Mouse (Mus musculus): ENCODE measurements at regions not wholly inside any gene's neighbourhood (a gene's known extent, or its start where the extent isn't known, plus 50 kb on each side); places are given as distances from the start of the nearest gene placed in this dataset.

DNA sequence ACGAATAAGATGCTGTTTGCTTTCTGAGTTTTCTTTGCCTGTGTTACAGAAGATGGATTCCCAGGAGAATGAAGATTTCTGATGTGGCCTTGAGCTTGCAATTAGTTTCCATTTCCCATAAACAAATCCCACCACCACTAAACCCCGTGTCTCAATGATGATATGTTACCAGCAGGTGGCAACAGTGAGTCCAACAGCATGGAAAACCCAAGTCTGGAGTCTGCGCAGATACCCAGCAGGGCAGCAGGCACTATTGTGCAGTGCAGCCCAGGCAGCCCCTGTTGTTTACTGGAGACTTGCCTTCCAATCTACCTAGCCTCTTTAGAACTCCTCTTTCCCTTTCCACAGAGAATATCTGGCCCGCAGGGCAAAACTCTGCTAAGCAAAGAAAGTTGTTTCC lies 62.7 kb downstream of the Bmp2 start:
- DNase-seq (ENCODE audit: low read depth): peak; percentile 6

DNA sequence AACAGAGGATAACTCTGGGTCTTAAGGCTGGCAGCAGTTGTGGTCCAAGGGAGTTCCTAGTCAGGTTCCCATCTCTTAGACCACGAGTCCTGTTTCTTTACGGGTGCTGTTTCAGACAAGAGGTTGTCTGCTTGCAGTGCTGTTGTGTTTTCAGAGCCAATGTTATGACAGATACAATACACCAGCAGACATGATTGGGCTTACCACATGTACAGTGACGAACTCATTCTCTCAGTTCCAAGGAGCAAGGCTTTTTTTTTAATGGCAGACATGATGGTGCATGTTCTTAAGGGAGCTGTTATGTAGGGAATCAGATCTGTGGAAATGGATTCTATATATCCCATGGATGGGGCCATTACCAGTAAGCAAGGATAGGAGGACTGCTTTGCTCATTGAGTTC lies 63.3 kb downstream of the Bmp2 start:
- no peak for DNase-seq (ENCODE audit: low read depth)

DNA sequence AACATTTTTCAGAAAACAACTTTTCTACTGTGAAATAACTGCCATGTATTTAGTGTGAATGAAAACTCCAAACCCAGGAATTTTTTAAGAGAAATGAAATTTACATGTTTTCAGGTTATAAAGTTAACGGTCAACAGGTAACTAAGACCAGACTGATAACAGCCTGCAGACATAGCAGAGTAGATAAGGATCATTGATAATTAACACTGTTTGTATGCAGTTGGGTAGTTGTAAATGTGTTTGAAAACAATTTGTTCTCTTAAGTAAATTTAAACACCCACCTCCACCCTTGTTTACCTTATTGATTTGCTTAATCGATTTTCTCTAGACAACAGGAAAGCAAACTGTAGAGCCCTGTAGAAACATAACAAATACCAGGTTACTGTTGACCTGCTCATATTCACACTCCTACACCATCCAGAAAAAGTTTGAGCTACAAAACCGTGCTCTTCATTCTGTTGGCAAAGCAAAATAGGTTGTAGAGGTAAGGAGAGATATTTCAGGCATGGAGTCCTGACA lies 65.4 kb downstream of the Bmp2 start:
- DNase-seq (ENCODE audit: low read depth): no peak

DNA sequence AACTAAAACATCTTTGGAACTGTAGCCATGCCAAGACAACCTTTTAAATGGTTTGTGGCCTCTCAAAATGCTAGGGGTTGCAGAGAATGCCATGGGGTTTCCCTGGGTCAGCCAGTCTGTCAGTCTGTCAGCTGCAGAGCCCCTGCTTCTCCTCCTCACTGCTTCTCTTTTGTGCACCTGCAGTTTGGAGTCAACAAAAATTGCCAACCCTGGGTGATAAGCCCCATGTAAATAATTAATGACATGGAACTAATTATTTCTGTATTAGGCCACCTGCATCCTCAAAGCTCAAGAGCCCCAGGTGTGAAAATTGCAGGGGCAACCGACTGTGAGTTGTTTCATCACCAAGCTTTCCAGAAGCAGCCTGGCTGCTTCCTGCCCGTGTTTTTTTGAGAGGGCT lies 70.6 kb downstream of the Bmp2 start:
- DNase-seq (ENCODE audit: low read depth): no peak

- no peak for DNase-seq (ENCODE audit: low read depth)
Observed at GRCm38 (mm10) chr2:133625542-133625941, 73.6 kb downstream of the Bmp2 start.

- no peak for DNase-seq (ENCODE audit: low read depth)
Observed at GRCm38 (mm10) chr2:133628874-133629273, 76.9 kb downstream of the Bmp2 start.

DNA sequence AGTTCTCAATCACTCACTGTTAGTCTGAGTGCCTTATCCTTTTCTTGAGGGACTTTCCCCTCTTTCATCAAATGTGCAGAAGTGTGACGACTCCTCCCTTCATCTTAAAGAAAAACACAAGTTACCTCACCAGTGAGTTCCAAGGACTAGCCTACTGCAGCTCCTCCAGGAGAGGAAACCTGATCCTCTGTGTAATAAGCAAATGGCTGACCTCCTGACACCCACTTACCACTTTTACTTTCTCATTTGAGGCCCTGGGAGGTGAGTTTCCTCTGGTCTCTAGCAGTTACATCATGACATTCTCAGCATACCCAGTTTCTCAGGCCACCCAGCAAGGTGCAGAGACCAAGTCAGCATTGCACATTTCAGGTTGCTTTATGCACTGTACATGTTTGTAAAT lies 83.5 kb downstream of the Bmp2 start:
- no peak for DNase-seq (ENCODE audit: low read depth)

DNA sequence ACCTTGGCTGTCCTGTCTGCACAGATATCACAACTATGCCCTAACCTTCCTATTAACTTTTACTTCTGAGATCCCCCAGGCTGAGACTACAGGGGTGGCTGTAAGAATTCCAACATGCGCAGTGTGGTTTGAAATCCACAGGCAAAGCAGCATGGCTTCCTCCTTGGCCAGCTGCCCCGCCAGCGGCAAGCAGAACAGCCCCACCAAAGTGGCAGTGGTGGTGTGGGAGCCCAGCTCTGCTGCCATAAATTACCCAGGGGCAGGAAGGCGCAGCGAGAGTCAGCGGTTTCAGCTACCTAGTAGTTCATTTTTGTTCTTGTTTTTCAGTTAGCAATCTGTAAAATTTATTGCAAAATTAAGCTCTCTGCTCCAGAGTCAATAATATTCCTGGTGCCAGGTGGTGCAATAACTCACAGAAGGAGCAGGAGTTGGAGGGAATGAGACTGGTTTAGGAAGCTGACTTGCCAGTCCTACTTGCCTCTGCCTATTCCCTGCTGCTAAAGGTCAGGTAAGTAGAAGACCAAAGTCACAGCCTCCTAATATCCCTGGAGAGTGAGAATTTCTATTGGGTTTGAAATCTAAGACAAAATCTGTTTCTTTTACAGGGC lies 98.0 kb downstream of the Bmp2 start:
- no peak for DNase-seq (ENCODE audit: low read depth)

- no peak for DNase-seq (ENCODE audit: low read depth)
Observed at GRCm38 (mm10) chr2:133666331-133667054, 114.5 kb downstream of the Bmp2 start.

DNA sequence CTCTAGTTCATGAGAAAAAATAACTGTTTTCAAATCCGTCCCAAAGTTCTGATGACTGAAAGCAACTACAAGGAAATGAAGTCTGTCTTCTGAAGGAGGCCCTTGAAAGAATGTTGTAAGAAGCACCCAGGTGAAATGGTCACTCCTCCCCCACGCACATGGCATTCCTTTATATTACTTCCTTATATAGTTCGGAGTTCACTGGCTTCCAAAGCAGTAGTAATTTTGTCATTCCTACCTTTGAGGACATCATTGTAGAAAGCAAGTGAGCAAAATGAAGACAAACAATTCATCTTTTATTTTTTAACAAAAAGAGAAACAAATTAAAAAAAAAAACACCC lies 115.1 kb downstream of the Bmp2 start:
- DNase-seq (ENCODE audit: low read depth): no peak

GRCm38 (mm10) chr2:133669821-133670220 lies 117.9 kb downstream of the Bmp2 start:
- no peak for DNase-seq (ENCODE audit: low read depth)

DNA sequence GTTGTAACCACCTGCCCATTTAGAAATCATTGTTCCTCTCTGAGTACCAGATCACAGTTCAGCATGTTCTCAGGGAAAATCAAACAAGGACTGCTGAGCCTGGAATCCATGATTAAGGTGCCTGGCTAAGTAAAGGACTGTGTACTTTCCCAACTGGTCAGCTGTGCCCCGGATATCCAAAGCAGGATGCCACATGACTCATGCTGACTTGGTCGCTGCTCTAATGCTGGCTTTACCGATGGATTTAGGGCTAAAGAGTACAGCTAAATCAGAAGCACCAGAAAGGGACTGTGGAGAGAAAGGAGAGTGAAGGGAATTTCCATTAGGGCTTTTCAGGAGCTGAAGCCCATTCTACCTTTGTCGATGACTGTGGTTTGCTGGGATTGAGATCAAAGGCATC lies 119.6 kb downstream of the Bmp2 start:
- DNase-seq (ENCODE audit: low read depth): no peak

DNA sequence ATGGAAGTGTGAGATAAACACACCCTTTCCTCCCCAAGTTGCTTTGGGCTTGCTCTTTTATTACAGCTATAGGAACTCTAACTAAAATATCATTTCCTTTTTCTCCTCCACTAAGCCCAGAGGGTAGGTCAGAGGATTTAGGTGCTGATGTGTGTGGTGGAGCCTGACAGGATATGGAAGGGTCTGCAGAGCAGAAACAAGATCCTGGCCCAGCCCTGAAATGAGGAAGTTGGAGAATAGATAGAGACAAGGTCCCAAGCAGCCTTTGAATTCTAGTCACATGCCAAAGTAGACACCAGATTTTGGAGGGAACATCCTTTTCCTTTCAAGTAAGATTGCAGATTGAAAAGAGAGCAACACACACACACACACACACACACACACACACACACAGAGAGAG lies 132.4 kb downstream of the Bmp2 start:
- no peak for DNase-seq (ENCODE audit: low read depth)

- no peak for DNase-seq (ENCODE audit: low read depth)
Observed at GRCm38 (mm10) chr2:133688121-133688787, 136.3 kb downstream of the Bmp2 start.

GRCm38 (mm10) chr2:133688788-133689155 lies 136.8 kb downstream of the Bmp2 start:
- DNase-seq (ENCODE audit: low read depth): no peak

DNA sequence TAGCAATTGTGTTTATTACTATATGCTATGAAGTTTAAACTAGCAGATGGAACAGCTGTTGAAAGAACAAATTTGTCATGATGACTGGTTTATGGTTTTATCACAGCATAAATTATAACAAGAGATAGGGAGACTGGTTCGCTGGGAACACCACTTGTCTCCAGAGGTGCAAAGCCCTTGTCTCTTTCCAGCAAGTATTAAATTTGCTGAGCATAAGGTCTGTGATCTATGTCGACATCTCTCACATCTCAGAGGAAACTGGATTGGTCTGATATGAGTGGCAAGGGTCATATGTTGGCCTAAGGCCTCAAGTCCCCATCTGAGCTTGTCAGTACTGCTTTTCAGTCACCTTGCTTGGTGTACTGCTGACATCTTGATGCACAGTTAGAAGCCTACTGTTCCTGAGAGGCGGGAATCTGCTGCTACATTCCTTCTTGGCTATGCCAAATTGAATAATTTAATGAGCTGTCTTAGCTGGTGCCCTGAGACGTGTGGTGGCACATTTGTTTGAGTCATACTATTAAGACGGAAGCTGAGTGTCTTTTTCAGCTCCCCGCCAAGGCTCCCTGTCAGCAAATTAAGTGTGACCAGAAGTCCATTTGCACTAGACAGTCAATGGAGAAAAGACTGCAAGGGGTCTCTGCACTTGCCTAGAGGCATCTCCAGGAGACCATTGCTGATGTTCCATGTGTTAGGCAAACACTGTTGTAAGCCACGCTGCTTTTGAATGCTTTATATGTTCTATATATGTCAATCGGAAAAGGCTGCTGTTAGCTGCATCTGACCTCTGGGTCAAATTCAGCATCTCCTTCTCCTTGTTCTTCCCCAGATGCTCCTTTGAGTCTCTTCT lies 157.0 kb downstream of the Bmp2 start:
- DNase-seq (ENCODE audit: low read depth): no peak

GRCm38 (mm10) chr2:133716243-133716642 lies 164.3 kb downstream of the Bmp2 start:
- no peak for DNase-seq (ENCODE audit: low read depth)

DNA sequence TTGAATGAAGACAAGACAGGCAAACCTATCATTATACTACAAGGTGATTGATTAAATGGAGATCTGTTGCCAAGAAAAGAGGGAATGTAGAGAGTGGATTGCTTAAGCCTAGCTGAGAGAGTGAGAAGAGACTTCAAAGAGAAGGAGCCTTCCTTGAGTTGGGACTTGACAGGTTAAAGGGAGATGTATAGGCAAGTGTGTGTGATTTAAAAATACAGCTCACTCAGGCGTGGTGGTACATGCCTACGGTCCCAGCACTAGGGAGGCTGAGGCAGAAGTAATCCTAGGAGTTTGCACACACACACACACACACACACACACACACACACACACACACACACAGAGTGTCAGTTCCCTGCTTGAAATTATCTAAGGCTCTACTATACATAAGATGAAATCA lies 165.1 kb downstream of the Bmp2 start:
- no peak for DNase-seq (ENCODE audit: low read depth)

DNA sequence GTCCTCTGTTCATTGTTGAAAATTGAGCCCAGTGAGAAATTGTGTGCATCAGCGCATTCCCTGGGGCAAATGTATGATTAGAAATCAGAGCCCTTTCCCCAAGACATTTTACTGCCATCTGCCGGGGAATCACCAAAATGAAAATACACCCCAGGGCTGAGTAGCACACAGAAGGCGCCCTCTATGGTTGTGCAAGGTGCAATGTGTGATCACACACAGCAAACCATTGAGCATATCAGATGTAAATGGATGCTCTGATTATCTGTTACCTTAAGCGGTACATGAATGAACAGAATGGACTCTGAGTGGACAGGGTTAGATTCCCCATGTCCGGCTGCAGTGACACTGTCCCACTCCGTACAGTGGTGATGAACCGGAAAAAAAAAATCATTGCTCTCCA lies 172.4 kb downstream of the Bmp2 start:
- DNase-seq (ENCODE audit: low read depth): no peak

- no peak for DNase-seq (ENCODE audit: low read depth)
Observed at GRCm38 (mm10) chr2:133724757-133725156, 172.8 kb downstream of the Bmp2 start.

DNA sequence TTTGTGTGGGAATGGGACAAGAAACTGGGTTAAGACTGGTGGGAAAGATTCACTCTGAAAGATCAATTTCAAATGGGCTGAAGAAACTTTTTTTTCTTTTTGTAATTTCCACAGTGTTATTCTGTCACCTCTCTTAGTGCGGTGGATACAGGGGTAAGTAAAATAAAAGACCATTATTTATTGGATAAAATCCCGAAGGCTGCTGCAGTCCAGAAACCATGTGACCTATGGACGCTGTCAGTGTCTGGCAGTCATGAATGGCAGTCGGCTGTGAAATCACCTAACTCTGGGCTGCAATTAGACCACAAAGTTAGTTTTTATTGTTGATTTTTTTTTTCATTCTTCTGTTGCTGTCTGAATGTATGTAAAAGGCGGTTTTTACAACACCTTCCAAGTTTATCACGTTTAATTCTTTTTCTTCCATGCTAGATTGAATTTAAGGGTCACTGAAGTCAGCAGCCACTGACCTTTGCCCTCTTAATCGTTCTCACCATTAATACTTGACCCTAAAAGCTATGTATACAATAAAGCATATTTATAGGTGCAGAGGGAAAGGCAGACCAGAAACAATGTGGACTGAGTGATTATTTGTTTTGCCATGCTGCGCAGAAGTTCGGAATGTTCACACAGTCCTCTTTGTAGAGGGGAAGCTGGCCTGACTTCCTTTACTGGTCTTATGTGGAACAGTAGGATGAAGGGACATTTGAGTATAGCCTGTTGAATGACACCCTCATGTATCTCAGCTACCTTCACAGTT lies 182.7 kb downstream of the Bmp2 start:
- no peak for DNase-seq (ENCODE audit: low read depth)

Data from naive thymus-derived CD4-positive, alpha-beta T cell, adult 2 months (primary cell).